Mouse (Mus musculus) kidney, postnatal 4 days (tissue): ENCODE data around the gene AW011738.
A peak's percentile ranks its signal among the peaks of the same experiment; 100 is the strongest.

ENCODE experiments used
- DNase-seq, 2 experiments: peaks; one replicate each; pipeline ENCODE4 v3.0.0; 2021; ENCODE audit warnings: mixed read lengths in 2 of 2

The AW011738 gene

DNA sequence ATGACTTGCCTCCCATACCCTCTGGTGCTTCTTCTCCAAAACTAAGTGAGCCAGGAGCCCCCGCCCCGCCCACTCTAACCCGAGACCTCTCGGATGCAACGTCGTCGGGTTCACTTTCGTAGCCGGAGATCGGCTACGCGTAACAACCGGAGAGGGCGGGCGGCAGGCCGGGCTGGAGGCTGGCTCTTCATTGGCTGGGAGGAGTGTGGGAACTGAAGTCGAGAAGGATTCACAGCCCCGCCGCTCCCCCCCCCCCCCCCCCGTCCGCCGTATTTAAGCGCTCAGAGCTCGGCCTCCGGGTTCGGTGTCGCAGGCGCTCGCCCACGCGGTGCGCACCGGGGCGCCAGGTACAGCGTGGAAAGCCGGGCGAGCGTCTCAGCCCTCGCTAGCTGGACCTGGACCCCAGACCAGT, at the start of gene AW011738:
Gene AW011738 (plus strand): TSS at position 304 of the 412 bp plus-strand sequence.
- DNase-seq, result peak; percentile 82 to 88

GRCm38 (mm10) chr4:156154771-156155170, 48.3 kb upstream of the AW011738 start:
- no peak for DNase-seq

DNA sequence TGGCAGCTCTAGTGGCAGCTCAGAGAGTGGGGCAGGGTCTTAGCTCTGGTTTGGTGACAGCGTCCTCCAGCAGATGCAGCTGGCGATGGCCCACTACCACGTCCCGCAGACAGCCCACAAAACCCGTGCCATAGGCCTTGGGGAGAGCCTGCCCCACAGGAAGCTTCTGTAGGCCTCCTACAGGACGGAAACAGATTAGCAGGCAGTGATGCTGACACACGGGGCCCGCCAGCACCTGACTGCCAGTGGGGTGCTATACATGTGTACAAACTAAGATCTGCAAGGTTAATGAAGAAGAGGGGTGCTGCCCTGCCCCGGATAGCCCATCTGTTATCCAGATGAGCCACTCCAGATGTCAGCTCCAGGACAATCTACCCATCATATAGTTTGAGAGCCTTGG, 36.6 kb upstream of the AW011738 start:
- no peak for DNase-seq

- DNase-seq, result no peak
Measured at GRCm38 (mm10) chr4:156168611-156169010, 34.5 kb upstream of the AW011738 start.

DNA sequence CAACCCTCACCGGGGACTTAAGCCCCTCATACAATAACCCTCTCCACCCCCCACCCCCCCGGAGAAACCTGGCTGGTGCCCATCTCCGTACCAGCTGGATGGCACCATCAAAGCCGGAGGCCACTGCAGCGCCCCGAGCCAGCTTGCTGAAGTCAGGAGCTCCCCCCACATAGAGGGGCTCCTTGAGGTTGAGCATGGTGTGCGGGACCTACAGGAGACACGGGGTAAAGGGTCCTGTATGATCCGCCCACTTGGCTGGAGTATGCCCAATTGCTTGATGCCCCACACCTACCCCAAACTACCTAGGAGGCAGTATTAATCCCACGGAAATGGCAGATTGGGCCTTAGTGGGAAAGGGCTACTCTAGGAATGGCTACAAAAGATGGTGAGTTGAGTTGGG, 34.0 kb upstream of the AW011738 start:
- no peak for DNase-seq

DNA sequence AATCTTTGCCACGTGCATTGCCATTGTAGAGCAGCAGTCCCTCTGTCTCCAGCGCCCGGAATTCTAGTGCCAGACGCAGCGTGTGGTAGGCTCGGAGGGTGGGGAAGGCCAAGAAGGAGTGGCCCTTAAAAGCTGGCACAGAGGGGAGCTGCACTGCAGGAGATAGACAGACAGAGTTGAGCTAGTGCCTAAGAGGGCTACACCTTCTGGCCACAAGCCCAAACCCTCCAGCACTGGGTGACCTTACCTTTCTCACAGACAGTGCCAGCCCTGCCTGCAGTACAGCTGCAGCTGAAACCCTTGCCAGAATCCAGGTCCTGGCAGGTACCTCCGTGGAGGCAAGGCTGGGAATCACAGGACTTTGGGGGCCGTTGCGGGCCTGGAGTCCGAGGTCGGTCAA, 31.3 kb upstream of the AW011738 start:
- DNase-seq, result no peak

GRCm38 (mm10) chr4:156177630-156178029, 25.5 kb upstream of the AW011738 start:
- no peak for DNase-seq

DNA sequence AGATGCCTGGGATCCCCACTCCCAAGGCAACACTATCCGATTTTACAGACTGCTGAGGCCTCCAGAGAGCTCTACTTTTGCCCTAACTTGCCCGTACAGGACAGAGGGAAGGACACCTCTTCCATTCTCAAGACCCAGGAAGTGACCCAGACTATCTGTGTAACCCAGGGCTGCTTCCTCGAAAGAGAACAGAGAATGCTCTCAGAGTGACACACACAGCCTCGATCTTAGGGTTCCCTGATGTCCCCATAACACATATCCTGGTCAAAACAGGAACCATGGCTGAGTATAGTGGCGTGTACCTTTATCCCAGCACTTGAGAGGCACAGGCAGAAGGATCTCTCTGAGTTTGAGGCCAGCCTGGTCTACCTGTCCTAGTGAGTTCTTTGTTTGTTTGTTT, 19.4 kb upstream of the AW011738 start:
- no peak for DNase-seq

DNA sequence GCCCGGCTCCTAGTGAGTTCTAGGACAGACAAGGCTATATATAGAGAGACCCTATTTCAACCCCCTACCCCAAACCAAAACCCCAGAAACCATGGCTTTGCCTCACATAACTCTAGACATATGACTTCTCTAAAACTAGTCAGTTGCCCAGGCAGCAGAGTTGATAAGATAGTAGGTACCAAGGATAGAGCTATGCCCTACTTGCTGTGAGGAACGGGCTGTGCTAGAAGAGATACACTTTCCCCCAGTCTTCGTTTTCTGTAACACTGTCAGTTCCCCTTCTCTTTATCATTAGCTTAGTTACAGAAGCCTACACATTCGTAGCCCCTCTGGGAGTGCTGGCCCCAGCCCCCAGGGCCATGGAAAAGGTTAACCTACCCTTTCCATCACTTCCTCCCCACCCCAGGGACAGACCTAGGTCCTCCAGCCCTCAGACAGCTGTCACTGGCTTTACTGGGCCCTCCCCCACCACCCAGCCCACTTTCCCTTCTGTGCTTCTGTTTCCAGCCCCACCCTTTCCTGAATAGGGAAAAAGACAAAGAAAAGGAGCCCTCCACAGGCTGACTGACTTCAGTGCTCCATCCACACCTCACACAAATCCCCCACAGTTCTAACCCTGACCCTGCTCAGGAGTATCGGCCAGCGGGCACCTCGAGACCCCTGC, 18.7 kb upstream of the AW011738 start:
- peak in 1 of 2 experiments; percentile 39 for DNase-seq

DNA sequence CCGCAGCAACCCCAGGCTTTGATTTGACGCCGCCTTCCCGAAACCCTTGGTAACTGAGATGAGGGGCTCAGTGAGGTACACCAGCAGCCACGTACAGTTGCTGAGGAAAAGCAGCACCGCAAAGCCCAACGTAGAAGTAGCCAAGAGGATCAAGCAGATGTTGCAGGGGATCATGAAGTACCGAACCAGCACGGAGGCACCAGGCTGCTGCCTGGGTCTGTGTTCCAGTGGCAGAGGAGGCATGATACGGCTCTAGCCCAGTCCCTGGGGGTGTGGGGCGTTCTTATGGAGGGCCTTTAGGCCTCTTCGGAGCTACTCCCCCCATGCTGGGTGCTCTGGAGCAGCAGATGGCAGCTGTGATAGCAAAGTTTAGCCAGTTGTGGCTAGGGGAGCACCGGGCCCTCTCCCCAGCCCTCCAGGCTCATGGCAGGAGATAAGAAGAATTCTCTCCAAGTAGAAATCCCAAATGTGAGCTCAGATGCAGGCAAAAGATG, 17.6 kb upstream of the AW011738 start:
- no peak for DNase-seq

DNA sequence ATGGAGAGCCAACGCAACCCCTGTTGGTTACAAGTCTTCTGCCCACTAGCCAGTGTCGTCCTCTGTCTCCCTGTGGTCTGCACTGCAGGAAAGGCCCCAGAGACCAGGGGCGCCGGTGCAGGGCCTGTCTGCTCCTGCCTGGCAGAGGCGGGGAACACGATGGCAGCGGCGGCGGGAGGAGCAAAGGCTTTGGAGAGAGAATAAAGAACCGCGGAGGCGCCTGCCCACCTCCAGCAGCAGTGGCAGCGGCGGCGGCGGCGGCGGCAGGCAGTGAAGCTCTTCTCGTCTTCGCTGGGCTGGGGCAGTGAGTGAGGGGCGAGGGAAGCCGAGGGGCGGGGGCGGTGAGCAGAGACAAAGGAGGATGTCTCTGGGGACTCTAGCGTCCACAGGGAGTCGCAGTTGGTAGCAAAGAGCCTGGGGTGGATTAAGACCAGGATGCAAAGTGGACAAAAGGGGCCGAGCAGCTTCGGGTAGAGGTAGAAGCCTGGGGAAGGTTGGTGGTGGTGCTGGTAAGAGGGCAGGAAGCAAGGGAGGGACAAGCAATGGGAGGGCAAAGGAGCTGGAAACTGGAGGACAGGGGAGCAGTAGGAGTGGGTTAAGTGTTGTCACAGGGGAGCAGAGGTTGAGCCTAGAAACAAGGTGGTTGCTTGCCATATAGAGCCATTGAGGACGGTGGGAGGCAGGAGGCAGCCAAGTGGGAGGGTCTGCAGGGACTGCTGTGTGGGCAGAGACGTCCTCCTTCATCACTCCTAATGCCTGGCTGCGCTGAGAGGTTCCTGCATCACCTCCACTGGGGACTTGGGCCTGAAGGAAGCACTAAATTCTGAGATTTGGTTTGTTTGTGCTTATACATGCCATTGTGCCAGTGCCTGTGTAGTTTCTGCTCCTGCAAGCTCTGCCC, 16.9 kb upstream of the AW011738 start:
- peak; percentile 34 to 60 for DNase-seq

GRCm38 (mm10) chr4:156188162-156188810, 14.8 kb upstream of the AW011738 start:
- no peak for DNase-seq

DNA sequence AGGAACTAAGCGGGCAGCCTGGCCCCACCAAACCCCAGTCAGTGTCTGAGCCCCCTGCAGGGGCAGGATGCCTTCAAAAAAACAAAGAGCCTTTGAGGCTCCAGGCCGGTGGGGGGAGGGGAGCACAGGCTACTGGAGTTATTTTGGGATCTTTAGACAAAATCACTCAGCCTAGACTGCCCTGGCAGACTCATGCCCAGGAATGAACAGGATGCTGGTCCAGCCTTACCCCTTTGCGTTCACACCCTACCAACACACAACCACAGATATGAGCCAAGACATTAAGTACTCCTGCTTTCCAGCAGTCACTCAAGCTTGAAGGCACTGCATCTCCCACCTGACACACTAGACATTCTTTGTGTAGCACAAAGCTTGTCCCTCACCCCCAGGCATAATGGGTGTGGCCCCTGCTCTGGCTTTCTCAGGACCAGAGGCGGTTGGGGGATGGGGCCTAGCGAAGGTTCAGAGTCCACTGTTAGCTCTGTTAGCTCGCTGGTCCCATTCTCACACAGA, 14.2 kb upstream of the AW011738 start:
- peak; percentile 77 to 89 for DNase-seq

DNA sequence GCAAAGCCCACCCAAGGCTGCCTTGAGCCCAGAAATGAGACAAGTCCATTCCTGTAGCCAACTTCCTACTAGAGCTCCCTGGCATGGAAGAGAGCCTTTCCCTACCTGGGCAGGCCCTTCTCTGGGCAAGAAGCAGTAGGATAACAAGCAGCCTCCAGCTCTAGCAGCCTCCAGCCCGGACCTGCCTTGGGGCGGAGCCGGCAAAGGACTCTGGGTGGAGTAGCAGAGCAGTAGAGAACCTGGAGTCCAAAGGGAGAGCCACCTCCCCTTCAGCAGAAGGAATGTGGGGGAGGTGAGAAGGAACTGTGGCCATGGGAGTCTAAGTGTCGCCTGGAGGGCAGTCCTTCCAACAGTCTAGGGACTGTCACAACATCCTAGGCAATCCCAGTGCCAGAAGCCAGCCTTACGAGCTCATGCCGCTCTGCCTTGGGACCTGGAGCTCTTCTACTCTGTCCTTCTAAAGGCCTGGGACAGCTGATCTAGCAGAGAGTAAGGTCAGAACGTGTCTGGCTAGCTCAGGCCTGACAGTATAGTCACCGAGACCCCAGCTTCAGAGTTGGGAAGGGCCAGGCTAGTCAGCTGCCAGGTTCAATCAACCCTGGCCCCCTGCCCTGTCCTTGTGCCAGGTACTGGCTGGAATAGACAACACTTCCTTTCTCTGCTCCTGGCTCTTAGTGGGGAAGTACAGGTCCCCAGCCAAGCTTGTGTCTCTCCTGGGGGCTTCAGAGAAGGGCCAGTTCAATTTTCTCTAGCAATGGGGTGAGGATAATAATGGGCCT, 10.5 kb upstream of the AW011738 start:
- DNase-seq, result peak; percentile 71 to 84

- peak; percentile 52 to 75 for DNase-seq
Measured at GRCm38 (mm10) chr4:156193200-156193590, 9.9 kb upstream of the AW011738 start.

DNA sequence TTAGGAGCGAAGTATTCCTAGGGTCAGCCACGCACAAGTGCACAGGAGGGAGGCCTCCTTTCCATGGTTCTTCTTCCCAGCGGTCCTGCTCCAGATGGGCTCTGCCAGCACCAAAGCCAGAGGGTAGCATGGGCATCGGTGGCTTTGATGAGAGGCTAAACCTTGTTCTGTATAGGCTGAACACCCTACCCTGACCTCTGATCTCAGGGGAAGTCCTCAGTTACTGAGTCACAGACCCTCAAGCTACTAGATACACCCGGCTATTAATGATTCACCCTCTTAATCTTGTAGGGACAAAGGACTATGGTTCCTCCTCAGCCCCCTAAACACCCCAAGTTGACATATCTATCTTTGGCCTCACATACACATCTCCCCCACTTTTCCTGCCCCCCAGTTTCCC, 9.2 kb upstream of the AW011738 start:
- DNase-seq, result no peak

GRCm38 (mm10) chr4:156194346-156194745, 8.8 kb upstream of the AW011738 start:
- no peak for DNase-seq

DNA sequence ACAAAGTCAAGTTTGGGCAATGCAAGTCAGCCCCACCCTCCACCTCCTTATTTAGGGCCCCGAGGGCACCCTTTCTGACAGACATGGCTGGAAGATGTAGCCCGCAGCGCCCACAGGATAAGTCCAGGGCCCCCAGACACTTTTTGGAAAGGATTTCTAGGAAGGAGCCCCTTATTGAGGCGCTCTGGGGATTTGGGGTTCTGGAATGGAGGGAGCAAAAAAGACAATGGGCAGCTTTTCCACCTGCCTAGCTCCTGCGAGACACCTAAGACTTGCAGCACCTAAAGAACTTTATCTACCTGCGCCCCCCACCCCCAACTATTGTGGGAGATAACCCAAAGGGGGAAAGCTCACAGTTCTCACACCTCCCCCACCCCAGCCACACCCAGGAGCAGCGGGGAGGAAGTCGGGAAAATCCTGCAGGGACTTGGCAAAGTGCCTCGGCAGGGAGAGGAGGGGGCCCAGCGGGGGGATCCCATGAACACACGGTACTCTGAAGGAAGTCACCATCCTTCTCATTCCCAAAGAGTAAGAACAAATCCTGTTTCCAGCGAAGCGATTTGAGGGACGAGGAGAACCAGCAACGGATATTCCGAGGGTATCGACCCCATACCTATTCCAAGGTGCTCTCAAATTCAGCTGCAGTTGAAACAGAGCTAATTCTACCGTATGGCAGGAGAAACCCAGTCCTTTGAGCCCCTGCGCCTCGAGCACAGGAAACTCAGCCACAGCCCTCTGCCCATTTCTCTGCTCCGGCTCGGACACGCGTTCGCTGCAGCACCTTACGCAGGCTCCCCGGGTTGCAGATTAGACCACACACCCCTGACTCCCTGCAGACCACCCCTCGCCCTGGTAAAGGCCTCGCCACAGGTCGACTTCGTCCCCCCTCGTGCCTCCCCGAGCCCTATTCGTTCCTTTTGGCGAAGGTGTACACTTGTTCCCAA, 6.9 kb upstream of the AW011738 start:
- peak; percentile 85 to 90 for DNase-seq

GRCm38 (mm10) chr4:156197131-156197828, 5.8 kb upstream of the AW011738 start, which contains the start of gene Agrn:
Gene Agrn (minus strand): TSS chr4:156197488.
- DNase-seq, result peak; percentile 80 to 88

- peak; percentile 96 to 98 for DNase-seq
Measured at GRCm38 (mm10) chr4:156197829-156198205, 5.3 kb upstream of the AW011738 start.
